Mouse (Mus musculus): ENCODE results near the gene Gulp1. TPM values are rescaled to one million over a fixed set of nuclear protein-coding genes. Genes with fewer than 3 reads are reported as not detected.

Gulp1 gene
- 1 to 10 TPM; 3.8 to 8.3 (median 7.0) TPM for total RNA-seq (2022)

- peak; percentile 77 for DNase-seq (ENCODE audit: low spot score)
Measured at GRCm38 (mm10) chr1:44551461-44552370, at the start of gene Gulp1. TSS of gene Gulp1 (plus strand) at chr1:44551511.

GRCm38 (mm10) chr1:44550261-44550660 lies 1.1 kb upstream of the Gulp1 start:
- DNase-seq (ENCODE audit: low spot score): no peak

- peak; percentile 63 for DNase-seq (ENCODE audit: low spot score)
Measured at GRCm38 (mm10) chr1:44552371-44552841, 1.1 kb downstream of the Gulp1 start.

- peak; percentile 45 for DNase-seq (ENCODE audit: low spot score)
Measured at GRCm38 (mm10) chr1:44553166-44553898, 2.0 kb downstream of the Gulp1 start.

- no peak for DNase-seq (ENCODE audit: low spot score)
Measured at GRCm38 (mm10) chr1:44567431-44567830, 16.1 kb downstream of the Gulp1 start.

- no peak for DNase-seq (ENCODE audit: low spot score)
Measured at GRCm38 (mm10) chr1:44568296-44568695, 17.0 kb downstream of the Gulp1 start.

GRCm38 (mm10) chr1:44576001-44576400 lies 24.7 kb downstream of the Gulp1 start:
- no peak for DNase-seq (ENCODE audit: low spot score)

- DNase-seq (ENCODE audit: low spot score): no peak
Measured at GRCm38 (mm10) chr1:44576610-44577009, 25.3 kb downstream of the Gulp1 start.

GRCm38 (mm10) chr1:44580390-44580789 lies 29.1 kb downstream of the Gulp1 start:
- no peak for DNase-seq (ENCODE audit: low spot score)

GRCm38 (mm10) chr1:44584886-44585385 lies 33.6 kb downstream of the Gulp1 start:
- no peak for DNase-seq (ENCODE audit: low spot score)

- DNase-seq (ENCODE audit: low spot score): no peak
Measured at GRCm38 (mm10) chr1:44591742-44592141, 40.4 kb downstream of the Gulp1 start.

- no peak for DNase-seq (ENCODE audit: low spot score)
Measured at GRCm38 (mm10) chr1:44593109-44593508, 41.8 kb downstream of the Gulp1 start.

GRCm38 (mm10) chr1:44598312-44598711 lies 47.0 kb downstream of the Gulp1 start:
- no peak for DNase-seq (ENCODE audit: low spot score)

GRCm38 (mm10) chr1:44613294-44614041 lies 62.2 kb downstream of the Gulp1 start:
- DNase-seq (ENCODE audit: low spot score): no peak

GRCm38 (mm10) chr1:44618751-44619150 lies 67.4 kb downstream of the Gulp1 start:
- DNase-seq (ENCODE audit: low spot score): no peak

GRCm38 (mm10) chr1:44634481-44634880 lies 83.2 kb downstream of the Gulp1 start:
- no peak for DNase-seq (ENCODE audit: low spot score)

GRCm38 (mm10) chr1:44645678-44646276 lies 94.5 kb downstream of the Gulp1 start:
- no peak for DNase-seq (ENCODE audit: low spot score)

GRCm38 (mm10) chr1:44678974-44679373 lies 127.7 kb downstream of the Gulp1 start:
- no peak for DNase-seq (ENCODE audit: low spot score)

- DNase-seq (ENCODE audit: low spot score): no peak
Measured at GRCm38 (mm10) chr1:44679415-44679814, 128.1 kb downstream of the Gulp1 start.

- no peak for DNase-seq (ENCODE audit: low spot score)
Measured at GRCm38 (mm10) chr1:44682556-44682955, 131.2 kb downstream of the Gulp1 start.

- DNase-seq (ENCODE audit: low spot score): no peak
Measured at GRCm38 (mm10) chr1:44683723-44684122, 132.4 kb downstream of the Gulp1 start.
